Mouse (Mus musculus) lung, embryonic 14.5 days (tissue): ENCODE results near the gene Tmem82. TPM values are rescaled to one million over a fixed set of nuclear protein-coding genes. Genes with fewer than 3 reads are reported as not detected.

Source experiments
- ATAC-seq: fragments of 200-750 bp; cut with Nextera tagmentation; 2 replicates; pipeline ENCODE4 v1.8.0; 2017; ENCODE audit warnings: mild to moderate bottlenecking, moderate TSS enrichment, moderate library complexity; ENCODE audit not compliant: insufficient read depth
- DNase-seq: peaks from one replicate; pipeline ENCODE4 v3.0.0-alpha.2; 2015
- H3K27ac ChIP-seq: fragments of 300-500 bp; sonication (generic); 2 replicates; pipeline ENCODE4 v1.5.1; 2014; ENCODE audit warnings: low read depth, mild to moderate bottlenecking, moderate library complexity
- H3K27me3 ChIP-seq: fragments of 300-500 bp; sonication (generic); 2 replicates; pipeline ENCODE4 v1.6.1; 2014; ENCODE audit warnings: low read length, control low read depth; ENCODE audit not compliant: insufficient read depth
- H3K36me3 ChIP-seq: fragments of 300-500 bp; sonication (generic); 2 replicates; pipeline ENCODE4 v1.6.1; 2014; ENCODE audit warnings: control low read depth; ENCODE audit not compliant: insufficient read depth
- H3K4me1 ChIP-seq: fragments of 300-500 bp; sonication (generic); 2 replicates; pipeline ENCODE4 v1.6.1; 2014; ENCODE audit warnings: antibody characterized with exemption, control low read depth; ENCODE audit not compliant: insufficient read depth
- H3K4me2 ChIP-seq: fragments of 300-500 bp; sonication (generic); 2 replicates; pipeline ENCODE4 v1.6.1; 2014; ENCODE audit warnings: mild to moderate bottlenecking
- H3K4me3 ChIP-seq: fragments of 300-500 bp; sonication (generic); 2 replicates; pipeline ENCODE4 v1.5.1; 2014; ENCODE audit warnings: low read depth, low read length
- H3K9ac ChIP-seq: fragments of 300-500 bp; sonication (generic); 2 replicates; pipeline ENCODE4 v1.6.1; 2014
- H3K9me3 ChIP-seq: fragments of 300-500 bp; sonication (generic); 2 replicates; pipeline ENCODE4 v1.6.1; 2016; ENCODE audit warnings: low read depth, low read length, control low read depth
- CTCF ChIP-seq: IDR thresholded peaks from 2 replicates; pipeline ENCODE4 v1.5.1; 2016; ENCODE audit warnings: antibody characterized with exemption, low read depth
- WGBS: fragments of 180-500 bp; shearing (Covaris S2); extraction: QIAGEN DNeasy Blood & Tissue Kit; methylation state at CpG from one replicate; pipeline ENCODE4 v1.1.7; 2014; 5-methylcytosine and 5-hydroxymethylcytosine counted together
- polyA plus RNA-seq: library from polyadenylated mRNA; unstranded; fragments of >200 nt; fragmentation: Nextera tagmentation; extraction: Ambion mirVana; gene quantifications from 2 replicates; pipeline ENCODE4 v1.2.1, GENCODE M21; 2014

The Tmem82 gene
- polyA plus RNA-seq, 1 experiment from 2014 or later = 0.50 TPM

DNA sequence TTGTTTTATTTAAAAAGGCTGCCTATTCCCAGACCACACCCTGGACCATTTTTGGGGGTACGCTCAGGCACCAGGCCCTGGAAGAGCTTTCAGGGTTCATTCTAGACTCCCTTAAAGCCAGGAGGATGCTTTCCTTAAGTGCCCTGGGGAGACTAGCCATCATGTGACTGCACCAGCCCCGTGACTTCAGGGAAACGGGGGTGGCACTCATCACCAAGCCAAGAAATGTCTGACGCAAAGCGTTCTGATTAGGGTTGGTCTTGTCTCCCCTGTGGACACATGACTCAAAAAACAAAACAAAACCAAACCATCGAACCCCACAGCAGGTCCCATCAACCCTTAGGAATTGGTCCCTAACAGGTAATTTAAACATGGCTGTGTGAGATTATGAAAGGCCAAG is 32.9 kb upstream of the Tmem82 start:
- Histone ChIP-seq H3K27me3 (no peaks in the 10 kb centered on the region), H3K9ac (no peak overlapping the region), H3K9me3 (no peaks in the 10 kb centered on the region), H3K27ac (no peak overlapping the region), H3K4me2 (no peak overlapping the region), H3K4me3 (no peak overlapping the region), H3K36me3 (peaks cover 19% of the 10 kb centered on the region; the same call in 1 of the 2 replicates), H3K4me1 (no peaks in the 10 kb centered on the region)
- no peak for ATAC-seq
- TF ChIP-seq CTCF = no peak
- 86% methylated on average over 6 of the region's 6 CpGs for WGBS
- no peak for DNase-seq

DNA sequence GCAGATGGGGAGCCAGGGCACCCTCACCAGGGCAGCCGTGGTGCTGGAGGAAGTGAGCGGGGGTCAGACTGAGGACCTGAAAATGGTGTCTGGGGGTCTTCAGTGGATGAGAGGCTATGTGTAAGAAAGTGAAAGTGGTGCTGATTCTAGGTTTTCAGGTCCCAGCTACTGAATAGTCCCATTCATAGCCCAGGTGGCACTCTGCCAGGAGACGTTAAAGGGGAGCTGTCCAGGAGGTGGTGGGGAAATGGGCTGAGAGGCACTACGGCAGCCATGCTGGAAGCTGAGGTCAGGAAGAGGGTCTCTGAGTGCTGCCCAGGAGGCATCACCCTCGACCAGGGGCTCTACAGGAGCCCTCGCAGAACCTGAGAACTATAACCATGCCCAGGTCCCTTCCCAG is 30.8 kb upstream of the Tmem82 start:
- peak; percentile 79 for DNase-seq
- 54% methylated on average over 6 of the region's 6 CpGs for WGBS
- Histone ChIP-seq H3K9ac (no peak overlapping the region), H3K4me1 (peaks cover under 1% of the 10 kb centered on the region; the same call in 1 of the 2 replicates), H3K36me3 (peaks cover 19% of the 10 kb centered on the region; the same call in 1 of the 2 replicates), H3K9me3 (no peaks in the 10 kb centered on the region), H3K27ac (peak overlapping the region; percentile 50), H3K4me3 (no peak overlapping the region), H3K27me3 (no peaks in the 10 kb centered on the region), H3K4me2 (no peak overlapping the region)
- no peak for TF ChIP-seq CTCF
- 0 out of 2 replicates have a peak, but pooled peaks have one; percentile 16 for ATAC-seq

DNA sequence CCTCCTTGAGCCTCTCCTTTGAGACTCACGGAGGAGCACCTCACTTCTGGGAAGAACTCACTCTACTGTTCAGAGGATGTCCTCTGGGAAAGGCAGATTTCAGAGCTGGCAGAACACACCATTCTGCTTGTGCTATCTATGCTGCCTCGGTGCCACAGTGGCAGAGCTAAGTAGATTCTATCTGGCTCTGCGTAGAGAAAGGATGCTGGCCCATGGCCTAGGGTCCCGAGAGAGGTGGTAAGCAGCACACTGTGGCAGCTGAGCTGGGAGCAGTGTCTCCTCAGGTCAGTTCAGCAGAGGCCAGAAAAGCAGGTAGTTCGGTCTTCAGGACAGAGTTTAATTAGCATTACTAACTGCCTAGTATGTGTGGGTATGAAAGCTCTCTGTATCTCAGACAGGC is 29.8 kb upstream of the Tmem82 start:
- TF ChIP-seq CTCF = no peak
- no peak overlapping the region for H3K4me3 ChIP-seq
- H3K4me2 ChIP-seq = no peak overlapping the region
- peaks cover 9% of the 10 kb centered on the region for H3K4me1 ChIP-seq
- ATAC-seq (no peak), DNase-seq (no peak)
- no peak overlapping the region for H3K27ac ChIP-seq
- H3K9me3 ChIP-seq = no peaks in the 10 kb centered on the region
- H3K27me3 ChIP-seq = no peaks in the 10 kb centered on the region
- H3K36me3 ChIP-seq = peaks cover 14% of the 10 kb centered on the region; the same call in 1 of the 2 replicates
- no peak overlapping the region for H3K9ac ChIP-seq
- 91% methylated on average over 5 of the region's 5 CpGs for WGBS

DNA sequence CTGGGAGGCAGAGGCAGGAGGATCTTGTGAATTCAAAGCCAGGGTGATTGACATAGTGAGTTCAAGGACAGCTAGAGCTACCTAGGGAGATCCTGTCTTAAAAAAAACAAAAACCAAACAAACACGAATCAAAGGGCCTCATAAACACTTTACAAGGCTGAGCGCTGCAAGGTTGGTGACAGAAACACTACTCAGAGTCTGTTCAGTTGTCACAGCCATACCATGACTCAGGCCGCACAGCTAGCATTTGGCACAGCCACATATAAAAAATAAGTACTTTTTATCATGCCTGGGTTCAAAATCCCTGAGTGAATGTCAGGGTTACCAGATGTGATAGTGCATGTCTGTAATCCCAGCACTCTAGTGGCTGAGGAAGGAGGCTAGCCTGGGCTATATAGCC is 28.8 kb upstream of the Tmem82 start:
- H3K4me3 ChIP-seq = no peak overlapping the region
- ATAC-seq = no peak
- WGBS = 91% methylated on average over 3 of the region's 3 CpGs
- H3K27ac ChIP-seq = no peak overlapping the region
- no peaks in the 10 kb centered on the region for H3K27me3 ChIP-seq
- no peaks in the 10 kb centered on the region for H3K9me3 ChIP-seq
- DNase-seq = no peak
- H3K36me3 ChIP-seq = peaks cover 13% of the 10 kb centered on the region; the same call in 1 of the 2 replicates
- H3K4me1 ChIP-seq = peaks cover 11% of the 10 kb centered on the region
- no peak overlapping the region for H3K9ac ChIP-seq
- no peak overlapping the region for H3K4me2 ChIP-seq
- TF ChIP-seq CTCF = no peak

DNA sequence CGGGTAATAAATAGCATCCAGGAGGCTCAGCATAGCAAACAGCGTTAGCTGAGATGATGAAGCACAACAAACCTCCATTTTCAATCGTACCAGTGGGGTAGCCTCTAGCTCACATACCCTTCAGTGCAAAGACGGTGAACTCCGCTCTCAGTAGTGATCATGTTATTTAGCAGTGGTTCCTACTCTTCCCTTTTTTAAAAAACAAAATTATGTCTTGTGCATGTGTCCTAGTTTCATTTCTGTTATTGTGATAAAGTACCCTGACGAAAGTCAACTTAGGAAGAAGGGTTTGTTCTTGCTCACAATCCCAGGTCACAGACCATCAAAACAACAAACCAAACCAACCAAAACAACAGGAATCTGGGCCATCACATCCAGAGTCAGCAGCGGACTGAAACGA is 27.6 kb upstream of the Tmem82 start:
- no peak for TF ChIP-seq CTCF
- no peaks in the 10 kb centered on the region for H3K9me3 ChIP-seq
- no peak for DNase-seq
- H3K27ac ChIP-seq = no peak overlapping the region
- peaks cover 17% of the 10 kb centered on the region for H3K36me3 ChIP-seq
- H3K27me3 ChIP-seq = no peaks in the 10 kb centered on the region
- H3K4me2 ChIP-seq = no peak overlapping the region
- peaks cover 11% of the 10 kb centered on the region for H3K4me1 ChIP-seq
- no peak for ATAC-seq
- H3K9ac ChIP-seq = no peak overlapping the region
- no peak overlapping the region for H3K4me3 ChIP-seq
- 91% methylated on average over 8 of the region's 8 CpGs for WGBS

DNA sequence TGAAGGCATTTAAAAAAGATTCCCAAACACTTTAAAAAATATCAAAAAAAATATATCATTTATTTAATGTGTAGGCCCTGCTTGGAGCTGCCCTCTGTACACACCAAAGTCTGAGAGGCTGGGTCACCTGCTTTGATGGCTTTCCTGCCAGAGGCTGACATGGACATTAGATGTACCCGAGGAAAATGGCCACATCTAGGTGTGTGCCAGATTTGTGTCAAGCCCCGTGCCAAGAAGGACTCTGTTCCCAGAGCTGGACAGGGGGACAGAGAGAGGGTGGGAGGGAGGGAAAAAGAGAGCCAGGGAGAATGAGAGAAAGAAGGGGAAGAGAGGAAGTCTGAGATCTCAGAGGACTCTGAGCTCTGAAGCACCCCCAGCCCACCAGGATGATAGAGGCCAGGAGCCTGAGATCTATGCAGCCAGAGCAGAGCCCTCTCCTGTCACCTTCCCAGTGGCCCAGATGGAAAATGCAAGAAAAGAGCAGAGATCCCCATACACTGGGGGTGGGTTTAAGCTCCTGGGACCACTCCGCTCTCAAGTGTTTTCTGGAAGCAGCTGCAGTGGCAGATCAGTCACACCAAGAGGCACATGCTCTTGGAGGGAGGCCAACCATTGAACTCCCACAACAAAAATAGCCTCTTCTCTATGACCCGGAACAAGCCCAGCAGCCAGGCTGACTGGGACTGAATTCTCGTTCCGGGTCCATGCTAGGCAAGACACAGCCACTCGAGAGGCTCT is 24.9 kb upstream of the Tmem82 start:
- WGBS = 23% methylated on average over 7 of the region's 7 CpGs
- Histone ChIP-seq H3K4me2 (peak overlapping the region; percentile 44), H3K27me3 (no peaks in the 10 kb centered on the region), H3K9me3 (no peaks in the 10 kb centered on the region), H3K36me3 (peaks cover 42% of the 10 kb centered on the region), H3K4me1 (peaks cover 11% of the 10 kb centered on the region), H3K27ac (peak overlapping the region; percentile 87), H3K4me3 (no peak overlapping the region), H3K9ac (no peak overlapping the region)
- ATAC-seq = peak; percentile 90
- TF ChIP-seq CTCF = no peak
- peak; percentile 94 for DNase-seq

DNA sequence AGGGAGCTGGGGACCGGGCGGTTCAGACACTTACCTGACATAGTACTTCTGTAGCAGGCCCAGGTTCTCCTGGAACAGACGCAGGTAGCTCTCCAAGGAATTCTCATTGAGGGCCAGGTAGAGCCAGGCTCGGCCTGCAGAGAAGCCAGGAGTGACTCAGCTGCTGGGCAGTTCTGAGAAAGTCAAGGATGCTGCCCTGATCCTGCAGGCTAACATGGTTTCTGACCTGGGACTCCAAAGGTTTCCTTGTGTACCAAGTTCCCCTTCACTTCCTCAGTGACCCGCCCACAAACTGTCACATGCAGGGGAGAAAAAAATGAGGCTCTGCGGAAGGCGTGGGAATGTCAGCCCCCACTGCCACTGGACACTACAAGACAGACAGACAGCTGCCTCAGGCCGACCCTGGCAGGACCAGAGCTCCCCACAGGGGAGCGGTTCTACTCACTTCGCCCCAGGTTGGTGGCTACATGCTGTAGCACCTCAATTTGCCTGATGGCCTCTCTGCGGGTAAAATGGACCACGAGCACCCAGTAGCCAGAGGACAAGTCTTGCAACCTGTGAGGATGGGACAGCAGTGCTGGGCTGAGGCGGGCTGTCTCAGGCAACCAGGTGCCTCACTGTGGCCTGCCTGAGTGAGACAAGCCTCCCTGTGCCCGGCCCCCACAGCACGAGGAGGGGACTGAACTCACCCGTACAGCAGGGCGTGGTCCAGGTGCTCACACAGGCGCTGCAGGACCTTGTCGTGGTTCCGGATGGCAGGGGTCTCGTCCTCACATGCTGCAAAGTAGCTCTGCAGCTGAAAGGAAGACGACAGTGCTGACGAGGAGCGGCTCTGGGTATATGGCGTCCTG is 23.8 kb upstream of the Tmem82 start:
- Histone ChIP-seq H3K27me3 (no peaks in the 10 kb centered on the region), H3K4me2 (no peak overlapping the region), H3K4me3 (no peak overlapping the region), H3K9ac (no peak overlapping the region), H3K36me3 (peaks cover 52% of the 10 kb centered on the region), H3K9me3 (no peaks in the 10 kb centered on the region), H3K4me1 (peaks cover 11% of the 10 kb centered on the region), H3K27ac (peak overlapping the region; percentile 79; the same call in 1 of the 2 replicates)
- TF ChIP-seq CTCF = no peak
- ATAC-seq (no peak), DNase-seq (no peak)
- WGBS = 81% methylated on average over 25 of the region's 25 CpGs
